Mouse (Mus musculus) cortical plate, adult 2 months (tissue): ENCODE measurements around the gene Hpcal4. TPM values are rescaled to one million over a fixed set of nuclear protein-coding genes. Genes with fewer than 3 reads are reported as not detected.

Source experiments
- H3K27ac ChIP-seq: fragments of 200-500 bp; 2 replicates; pipeline ENCODE4 v1.5.1; 2012; ENCODE audit warnings: low read length, control low read depth, inconsistent platforms; ENCODE audit not compliant: insufficient read depth
- H3K4me1 ChIP-seq: fragments of 200-500 bp; 2 replicates; pipeline ENCODE4 v1.6.1; 2011; ENCODE audit warnings: low read length; ENCODE audit not compliant: control insufficient read depth, insufficient read depth
- H3K4me3 ChIP-seq: fragments of 200-500 bp; 2 replicates; pipeline ENCODE4 v1.5.1; 2011; ENCODE audit warnings: mild to moderate bottlenecking, low read length, control low read depth; ENCODE audit not compliant: insufficient read depth
- CTCF ChIP-seq: fragments of 200-500 bp; IDR thresholded peaks from 2 replicates; pipeline ENCODE4 v1.5.1; 2011; ENCODE audit warnings: mild to moderate bottlenecking, control low read depth, low read length; ENCODE audit not compliant: insufficient read depth; ENCODE audit errors: extremely low read depth
- POLR2A ChIP-seq: fragments of 200-500 bp; IDR thresholded peaks from 2 replicates; pipeline ENCODE4 v1.6.1; 2011; ENCODE audit warnings: mild to moderate bottlenecking, low read length, control low read depth; ENCODE audit not compliant: insufficient read depth; ENCODE audit errors: extremely low read depth
- polyA plus RNA-seq: library from polyadenylated mRNA; depleted of rRNA; stranded (reverse); fragments of >200 nt; gene quantifications from 2 replicates; pipeline ENCODE4 v1.2.3, GENCODE M21; 2012; rRNA removed

Gene Hpcal4
- polyA plus RNA-seq = 562 and 609 TPM in 2 replicates

GRCm38 (mm10) chr4:123182328-123183238, at the start of gene Hpcal4:
TSS of gene Hpcal4 (plus strand) at chr4:123183227.
- TF ChIP-seq CTCF = no peak
- 0 out of 2 replicates have a peak, but pooled peaks have one; percentile 17 for TF ChIP-seq POLR2A
- H3K4me1 ChIP-seq = peaks cover 6% of the 10 kb centered on the region; the same call in 1 of the 2 replicates

GRCm38 (mm10) chr4:123137551-123137950, 45.5 kb upstream of the Hpcal4 start:
- Histone ChIP-seq H3K4me1 (no peaks in the 10 kb centered on the region; the same call in 1 of the 2 replicates), H3K4me3 (no peak overlapping the region), H3K27ac (no peak overlapping the region)
- TF ChIP-seq POLR2A (no peak), CTCF (no peak)

More at GRCm38 (mm10) chr4:123182328-123183238, at the start of gene Hpcal4:
- Histone ChIP-seq H3K4me3 (peak within 1 kb of the TSS; percentile 62), H3K27ac (peak within 1 kb of the TSS; percentile 53)

- Histone ChIP-seq H3K27ac (no peak within 1 kb of the TSS), H3K4me3 (peak within 1 kb of the TSS; percentile 81), H3K4me1 (no peaks in the 10 kb centered on the region; the same call in 1 of the 2 replicates)
- TF ChIP-seq CTCF = no peak
- peak; percentile 86 for TF ChIP-seq POLR2A
These were observed 43.4 kb upstream of the Hpcal4 start, which contains the start of gene Ppie for GRCm38 (mm10) chr4:123139513-123140154. TSS of gene Ppie (minus strand) at chr4:123139951.

DNA sequence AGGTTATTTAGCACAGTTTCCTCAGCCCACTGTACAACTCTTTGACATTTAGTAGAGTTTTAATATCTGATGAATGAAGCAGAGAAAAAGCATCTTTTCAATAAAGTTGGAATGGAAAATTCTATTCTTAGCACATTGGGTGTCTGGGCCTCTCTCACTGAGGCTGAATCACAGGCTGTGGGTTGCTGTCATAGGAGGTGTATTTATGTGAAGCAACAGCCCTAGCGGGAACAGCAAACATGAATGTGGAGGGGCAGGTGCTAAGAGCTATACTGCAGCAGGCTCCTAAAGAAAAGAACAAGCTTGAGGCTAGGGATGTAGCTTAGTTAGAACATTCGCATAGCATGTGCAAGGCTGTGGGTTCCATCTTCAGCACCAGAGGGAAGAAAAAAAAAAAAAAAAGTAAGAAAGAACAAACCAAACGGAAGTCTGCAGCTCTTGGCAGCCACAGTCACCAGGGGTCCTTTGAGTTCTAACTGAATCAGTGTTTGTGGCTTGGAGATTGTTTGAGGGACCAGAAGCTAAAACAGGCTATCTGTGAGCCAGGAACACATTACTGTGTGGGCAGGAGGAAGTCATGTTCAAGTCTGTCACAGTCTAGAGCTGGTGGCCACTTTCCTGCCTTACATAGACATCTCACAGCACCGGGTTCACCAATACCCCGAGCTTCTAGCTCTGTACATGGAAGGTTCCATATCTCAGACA, 35.4 kb upstream of the Hpcal4 start:
- peak overlapping the region; percentile 66; the same call in 1 of the 2 replicates for H3K27ac ChIP-seq
- H3K4me1 ChIP-seq = peaks cover 3% of the 10 kb centered on the region; the same call in 1 of the 2 replicates
- TF ChIP-seq CTCF = no peak
- TF ChIP-seq POLR2A = no peak
- H3K4me3 ChIP-seq = no peak overlapping the region

DNA sequence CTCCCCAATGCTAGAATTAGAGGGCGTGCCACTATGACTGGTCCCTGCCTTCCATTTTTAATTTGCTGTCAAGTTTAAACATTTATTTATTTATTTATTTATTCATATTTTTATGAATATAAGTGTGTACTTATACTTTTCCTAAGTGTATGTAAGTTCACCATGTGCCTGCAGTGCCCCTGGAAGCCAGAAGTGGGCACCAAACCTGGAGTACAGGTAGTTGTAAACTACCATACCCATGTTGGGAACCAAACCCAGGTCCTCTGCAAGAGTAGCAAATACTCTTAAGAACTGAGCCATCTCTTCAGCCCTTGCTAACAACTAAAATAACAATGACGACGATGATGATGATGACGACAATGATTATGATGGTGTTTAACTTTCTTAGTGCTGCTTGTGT, 31.0 kb upstream of the Hpcal4 start:
- no peak overlapping the region for H3K27ac ChIP-seq
- H3K4me1 ChIP-seq = peaks cover 5% of the 10 kb centered on the region; the same call in 1 of the 2 replicates
- H3K4me3 ChIP-seq = no peak overlapping the region
- TF ChIP-seq POLR2A = no peak
- no peak for TF ChIP-seq CTCF

DNA sequence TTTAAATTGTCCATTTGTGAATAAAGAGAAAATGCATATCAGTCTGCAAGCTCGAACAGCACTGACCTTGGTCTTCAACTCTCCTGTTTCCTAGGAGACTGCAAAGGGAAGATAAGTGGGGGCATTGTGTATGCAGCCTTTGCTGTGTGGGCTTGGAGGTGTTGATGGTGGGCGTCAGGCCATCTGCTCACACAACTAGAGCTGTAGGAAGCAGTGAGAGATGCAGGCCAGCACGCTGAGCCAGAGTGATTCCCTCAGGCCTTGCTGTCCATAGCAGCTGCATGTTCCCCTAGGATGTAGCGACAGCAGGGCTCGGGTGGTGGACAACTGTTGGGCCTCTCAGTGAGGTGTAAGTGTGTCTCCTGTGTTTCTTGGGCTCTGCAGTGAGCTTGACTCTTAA, 30.1 kb upstream of the Hpcal4 start:
- Histone ChIP-seq H3K27ac (no peak overlapping the region), H3K4me1 (peaks cover 2% of the 10 kb centered on the region; the same call in 1 of the 2 replicates), H3K4me3 (no peak overlapping the region)
- TF ChIP-seq POLR2A (no peak), CTCF (no peak)

DNA sequence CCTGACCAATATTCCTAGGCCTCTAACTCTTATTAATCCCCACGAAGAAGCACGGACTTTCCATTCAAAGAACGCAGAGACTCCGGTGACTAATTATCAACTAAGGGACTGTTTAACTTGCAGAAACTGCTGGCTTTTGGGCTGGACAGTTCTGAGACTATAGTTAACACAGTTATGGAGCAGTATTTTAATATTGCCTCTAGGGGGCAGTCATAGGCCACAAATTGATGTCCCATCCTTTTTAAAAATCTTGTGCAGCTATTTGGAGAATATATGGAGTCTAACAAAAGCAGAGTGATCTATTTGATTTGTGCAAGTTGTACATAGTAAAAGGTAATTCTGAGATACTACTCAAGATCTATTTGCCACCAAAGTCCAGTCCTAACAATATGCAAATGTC, 28.0 kb upstream of the Hpcal4 start:
- Histone ChIP-seq H3K4me3 (no peak overlapping the region), H3K4me1 (peaks cover 2% of the 10 kb centered on the region; the same call in 1 of the 2 replicates), H3K27ac (no peak overlapping the region)
- TF ChIP-seq CTCF = 0 out of 2 replicates have a peak, but pooled peaks have one; percentile 25
- TF ChIP-seq POLR2A = no peak

DNA sequence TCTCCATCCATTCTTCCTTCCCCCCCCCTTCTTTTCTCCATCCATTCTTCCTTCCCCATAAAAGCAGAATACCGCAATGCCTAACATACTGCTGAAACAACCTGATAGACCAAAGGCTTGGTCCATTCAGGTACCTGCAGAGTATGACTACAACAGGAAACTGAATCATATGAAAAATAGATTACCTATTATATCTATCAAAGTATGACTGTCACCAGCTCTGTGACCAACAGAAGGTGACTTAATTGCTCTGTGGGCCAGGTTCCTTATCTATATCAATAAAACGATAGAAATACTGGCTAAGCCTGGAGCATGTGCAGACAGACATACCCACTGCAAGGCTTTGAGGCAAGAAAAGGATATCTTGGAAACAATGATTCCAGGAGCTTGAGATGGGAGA, 27.6 kb upstream of the Hpcal4 start:
- no peak overlapping the region for H3K4me3 ChIP-seq
- TF ChIP-seq POLR2A (no peak), CTCF (no peak)
- H3K27ac ChIP-seq = no peak overlapping the region
- H3K4me1 ChIP-seq = peaks cover 2% of the 10 kb centered on the region; the same call in 1 of the 2 replicates

DNA sequence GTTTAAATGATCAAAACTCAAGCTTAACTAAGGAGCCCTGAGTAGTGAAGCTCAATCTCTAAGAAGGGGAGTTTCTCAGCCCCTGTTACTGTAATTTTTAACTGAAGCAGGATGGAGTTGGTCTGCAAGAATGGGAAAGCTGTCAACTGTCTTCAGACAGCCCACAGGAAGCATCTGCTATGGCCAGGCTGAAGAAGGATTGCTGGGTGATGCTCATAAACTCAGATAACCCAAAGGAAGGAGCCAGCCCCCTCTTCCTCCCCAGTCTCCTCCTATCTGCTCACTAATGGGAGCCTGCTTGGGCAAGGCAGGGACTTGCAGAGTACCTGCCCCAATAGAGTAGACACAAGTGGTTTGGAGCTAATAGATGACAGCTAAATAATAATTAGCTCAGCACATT, 27.2 kb upstream of the Hpcal4 start:
- TF ChIP-seq POLR2A (no peak), CTCF (no peak)
- Histone ChIP-seq H3K4me3 (no peak overlapping the region), H3K27ac (no peak overlapping the region), H3K4me1 (peaks cover 2% of the 10 kb centered on the region; the same call in 1 of the 2 replicates)
